Mouse (Mus musculus) intestine, embryonic 14.5 days (tissue): Measurements from ENCODE around the gene Sbk2. TPM values are rescaled to one million over a fixed set of nuclear protein-coding genes. Genes with fewer than 3 reads are reported as not detected.
"Not testable (repeated sequence)": the region's sequence is repeated elsewhere in the genome, so short reads cannot be mapped to it uniquely, and the experiment has no call there.

Experiments
- ATAC-seq: fragments of 200-750 bp; cut with Nextera tagmentation; replicated peaks from 2 replicates; pipeline ENCODE4 v1.8.0; 2017; ENCODE audit warnings: low read depth, moderate number of reproducible peaks, moderate TSS enrichment, moderate library complexity; ENCODE audit not compliant: low FRiP score, low TSS enrichment
- DNase-seq: peaks from one replicate; pipeline ENCODE4 v3.0.0-alpha.2; 2018; ENCODE audit warnings: low spot score
- H3K27ac ChIP-seq: fragments of 300-500 bp; sonication (generic); 2 replicates; pipeline ENCODE4 v1.5.1; 2014; ENCODE audit warnings: low read depth, mild to moderate bottlenecking, control low read depth
- H3K27me3 ChIP-seq: fragments of 300-500 bp; sonication (generic); replicated peaks from 2 replicates; pipeline ENCODE4 v1.6.1; 2014; ENCODE audit warnings: low read length, control low read depth; ENCODE audit not compliant: control insufficient read depth, insufficient read depth
- H3K36me3 ChIP-seq: fragments of 300-500 bp; sonication (generic); 2 replicates; pipeline ENCODE4 v1.6.1; 2014; ENCODE audit warnings: low read length, control low read depth; ENCODE audit not compliant: control insufficient read depth, insufficient read depth
- H3K4me1 ChIP-seq: fragments of 300-500 bp; sonication (generic); replicated peaks from 2 replicates; pipeline ENCODE4 v1.6.1; 2014; ENCODE audit warnings: low read length, control low read depth, mixed read lengths; ENCODE audit not compliant: control insufficient read depth, insufficient read depth
- H3K4me2 ChIP-seq: fragments of 300-500 bp; sonication (generic); 2 replicates; pipeline ENCODE4 v1.6.1; 2014; ENCODE audit warnings: low read length
- H3K4me3 ChIP-seq: fragments of 300-500 bp; sonication (generic); 2 replicates; pipeline ENCODE4 v1.5.1; 2014; ENCODE audit warnings: low read depth, low read length, control low read depth, mixed read lengths
- H3K9ac ChIP-seq: fragments of 300-500 bp; sonication (generic); 2 replicates; pipeline ENCODE4 v1.6.1; 2014; ENCODE audit warnings: mild to moderate bottlenecking, low read length
- H3K9me3 ChIP-seq: fragments of 300-500 bp; sonication (generic); 2 replicates; pipeline ENCODE4 v1.6.1; 2016; ENCODE audit warnings: low read length, control low read depth; ENCODE audit not compliant: control insufficient read depth
- WGBS: fragments of 180-500 bp; shearing (Covaris S2); extraction: QIAGEN DNeasy Blood & Tissue Kit; methylation state at CpG from one replicate; pipeline ENCODE4 v1.1.7; 2014; 5-methylcytosine and 5-hydroxymethylcytosine counted together
- polyA plus RNA-seq: library from polyadenylated mRNA; unstranded; fragments of >200 nt; fragmentation: Nextera tagmentation; extraction: Ambion mirVana; gene quantifications from 2 replicates; pipeline ENCODE4 v1.2.1, GENCODE M21; 2014

Gene Sbk2
- 0.23 and 0.26 TPM in 2 replicates for polyA plus RNA-seq

DNA sequence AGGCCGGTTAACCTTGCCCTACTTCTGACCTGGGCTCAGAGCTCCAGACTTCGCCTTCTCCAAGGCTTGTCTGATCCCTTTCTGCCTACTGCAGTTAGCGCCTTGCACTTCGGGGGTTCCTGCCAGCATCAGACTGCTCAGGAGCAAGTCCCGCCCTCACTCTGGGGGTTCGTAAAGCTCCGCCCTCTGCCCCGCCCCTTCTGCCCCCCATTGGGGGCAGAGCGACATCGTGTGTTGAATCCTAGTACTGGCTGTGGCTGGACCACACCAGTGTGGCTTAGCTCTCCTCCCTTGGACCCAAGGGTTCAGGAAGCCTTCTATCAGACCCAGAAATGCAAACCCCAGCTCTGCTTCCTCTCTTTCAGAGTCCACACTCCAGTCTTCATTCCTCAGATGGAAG lies at the start of gene Sbk2:
Gene Sbk2 (minus strand): TSS at position 135 of the 400 bp plus-strand sequence.
- ATAC-seq (peak; percentile 81), DNase-seq (peak; percentile 86)
- Histone ChIP-seq H3K27me3 (0 out of 2 replicates have a peak, but pooled peaks cover 4% of the 10 kb centered on the region), H3K27ac (no peak within 1 kb of the TSS), H3K36me3 (no peaks in the 10 kb centered on the region), H3K4me3 (no peak within 1 kb of the TSS), H3K9me3 (no peaks in the 10 kb centered on the region), H3K9ac (no peak within 1 kb of the TSS), H3K4me1 (no peaks in the 10 kb centered on the region), H3K4me2 (peak within 1 kb of the TSS; percentile 29)
- 3% methylated on average over 10 of the region's 10 CpGs for WGBS

DNA sequence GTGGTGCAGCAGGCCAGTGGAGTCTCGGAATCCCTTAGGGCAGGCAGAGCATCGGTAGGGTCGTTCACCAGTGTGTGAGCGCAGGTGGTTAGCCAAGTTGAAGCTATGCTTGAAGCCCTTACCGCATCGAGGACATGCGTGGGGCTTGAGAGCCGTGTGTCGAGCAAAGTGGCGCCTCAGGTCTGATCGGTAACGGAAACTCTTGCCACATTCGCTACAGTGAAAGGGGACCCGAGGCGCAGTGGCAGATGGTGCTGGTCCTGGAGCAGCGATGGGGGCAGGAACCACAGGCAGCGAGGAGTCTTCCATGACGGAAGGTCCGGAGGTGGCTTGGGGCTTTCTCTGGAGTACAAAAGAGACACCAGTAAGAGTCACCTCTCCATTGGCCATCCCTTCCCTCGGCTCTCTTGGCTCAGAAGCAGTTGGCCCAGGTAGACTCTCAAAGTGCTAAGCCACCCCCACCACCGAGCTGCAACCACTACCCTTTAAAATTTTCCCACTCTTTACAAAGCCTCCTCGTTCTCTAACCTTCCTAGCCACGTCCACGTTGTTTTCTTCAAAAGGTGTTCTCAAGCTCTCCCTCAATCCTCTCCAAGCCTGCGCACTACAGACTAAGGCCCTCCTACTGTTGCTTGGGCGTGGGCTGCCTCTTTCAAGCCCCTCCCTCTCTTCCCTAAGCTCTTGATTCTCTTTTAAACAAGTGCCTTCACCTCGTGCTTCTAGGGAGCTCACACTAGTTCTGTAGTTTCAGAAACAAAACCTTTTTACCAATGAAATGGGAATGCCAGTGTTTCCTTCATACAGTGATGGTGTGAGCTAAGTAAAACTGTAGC lies 48.7 kb upstream of the Sbk2 start:
- DNase-seq (no peak), ATAC-seq (no peak)
- Histone ChIP-seq H3K27me3 (no peaks in the 10 kb centered on the region), H3K9ac (no peak overlapping the region), H3K4me2 (peak overlapping the region; percentile 50), H3K4me3 (peak overlapping the region; percentile 64; the same call in 1 of the 2 replicates), H3K4me1 (peaks cover 6% of the 10 kb centered on the region; the same call in 1 of the 2 replicates), H3K36me3 (peaks cover 51% of the 10 kb centered on the region), H3K9me3 (peaks cover 2% of the 10 kb centered on the region), H3K27ac (no peak overlapping the region)
- 90% methylated on average over 27 of the region's 27 CpGs for WGBS

DNA sequence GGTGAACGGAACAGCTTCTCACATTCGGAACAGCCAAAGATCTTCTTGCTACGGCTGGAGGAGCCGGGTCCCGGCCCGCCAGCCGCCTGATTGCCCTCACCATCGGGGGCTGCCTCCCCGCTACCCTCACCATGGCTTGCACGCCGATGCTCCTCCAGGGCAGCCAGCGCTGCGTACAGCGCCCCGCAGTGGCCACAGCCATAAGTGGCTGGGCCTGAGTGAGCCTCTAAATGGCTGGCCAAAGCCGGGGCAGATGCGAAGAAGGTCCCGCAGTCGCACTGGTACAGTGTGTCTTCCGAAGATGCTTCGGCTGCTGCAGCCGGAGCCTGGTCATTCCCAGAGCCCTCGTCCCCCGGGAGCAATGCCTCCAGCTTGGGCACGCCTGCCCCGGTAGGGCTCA lies 44.0 kb upstream of the Sbk2 start:
- no peaks in the 10 kb centered on the region; the same call in 1 of the 2 replicates for H3K9me3 ChIP-seq
- H3K4me2 ChIP-seq, result no peak overlapping the region
- no peak overlapping the region for H3K4me3 ChIP-seq
- 94% methylated on average over 25 of the region's 26 CpGs for WGBS
- no peaks in the 10 kb centered on the region for H3K4me1 ChIP-seq
- no peaks in the 10 kb centered on the region for H3K27me3 ChIP-seq
- H3K9ac ChIP-seq, result no peak overlapping the region
- no peak overlapping the region for H3K27ac ChIP-seq
- ATAC-seq (no peak), DNase-seq (no peak)
- H3K36me3 ChIP-seq, result peaks cover 63% of the 10 kb centered on the region

DNA sequence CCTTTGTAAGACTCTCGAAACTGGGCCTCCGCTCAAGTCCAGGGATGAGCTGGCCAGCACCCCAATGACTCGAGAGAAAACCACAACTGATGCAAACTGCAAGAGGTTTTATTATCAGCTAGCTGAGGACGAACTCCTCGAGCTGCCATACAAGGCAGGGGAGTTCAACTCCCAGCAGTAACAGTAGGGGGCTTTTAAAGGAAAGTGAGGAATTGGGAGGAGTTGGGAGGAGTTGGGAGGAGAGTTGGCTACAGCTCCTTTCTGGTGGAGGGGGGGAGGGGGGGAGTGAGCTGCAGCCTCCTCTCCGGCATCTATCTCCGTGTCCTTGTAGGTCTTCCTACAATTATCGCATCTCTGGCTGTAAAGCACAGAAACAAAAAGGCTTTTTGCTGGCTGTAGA lies 38.7 kb upstream of the Sbk2 start:
- H3K36me3 ChIP-seq, result peaks cover 13% of the 10 kb centered on the region
- not testable (repeated sequence) for DNase-seq, H3K4me1 ChIP-seq, H3K9ac ChIP-seq, H3K4me2 ChIP-seq, H3K27ac ChIP-seq, H3K4me3 ChIP-seq, H3K9me3 ChIP-seq, ATAC-seq, H3K27me3 ChIP-seq
- 75% methylated on average over 8 of the region's 8 CpGs for WGBS

DNA sequence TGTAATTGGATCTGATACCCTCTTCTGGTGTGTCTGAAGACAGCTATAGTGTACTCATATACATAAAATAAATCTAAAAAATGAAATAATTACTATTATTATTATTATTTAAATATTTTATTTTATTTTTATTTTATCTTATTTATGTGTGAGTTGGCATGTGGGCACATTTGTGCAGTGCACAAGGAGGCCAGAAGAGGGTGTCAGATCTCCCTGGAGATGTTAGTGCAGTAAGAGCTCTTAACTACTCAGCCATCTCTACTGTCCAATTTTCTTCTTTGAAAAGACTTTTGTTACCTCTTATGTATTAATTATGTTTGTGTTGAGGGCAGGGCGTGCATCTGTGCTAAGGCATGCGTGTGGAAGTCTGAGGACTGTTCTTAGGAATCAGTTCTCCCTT lies 35.7 kb upstream of the Sbk2 start:
- no peaks in the 10 kb centered on the region for H3K9me3 ChIP-seq
- 60% methylated on average over 2 of the region's 2 CpGs for WGBS
- no peaks in the 10 kb centered on the region for H3K27me3 ChIP-seq
- no peak overlapping the region for H3K4me3 ChIP-seq
- no peak for DNase-seq
- no peaks in the 10 kb centered on the region for H3K36me3 ChIP-seq
- peaks cover 7% of the 10 kb centered on the region for H3K4me1 ChIP-seq
- H3K27ac ChIP-seq, result no peak overlapping the region
- H3K9ac ChIP-seq, result no peak overlapping the region
- ATAC-seq, result no peak
- no peak overlapping the region for H3K4me2 ChIP-seq

DNA sequence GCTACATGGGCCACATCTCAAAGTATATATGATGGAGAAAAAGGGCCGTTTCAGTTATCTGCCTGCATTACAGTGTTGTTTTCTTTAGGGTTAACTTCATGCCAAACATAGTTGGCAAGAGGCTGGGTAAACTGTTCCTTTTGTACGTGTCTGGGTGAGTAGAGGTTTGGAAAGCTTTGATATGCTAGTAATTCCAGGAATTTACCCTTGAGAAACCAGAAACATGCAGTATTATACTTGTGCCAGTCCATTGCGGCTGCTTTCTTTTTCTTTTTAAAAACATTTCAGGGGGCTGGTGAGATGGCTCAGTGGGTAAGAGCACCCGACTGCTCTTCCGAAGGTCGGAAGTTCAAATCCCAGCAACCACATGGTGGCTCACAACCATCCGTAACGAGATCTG lies 32.7 kb upstream of the Sbk2 start:
- H3K4me2 ChIP-seq, result peak overlapping the region; percentile 82
- H3K4me3 ChIP-seq, result peak overlapping the region; percentile 55; the same call in 1 of the 2 replicates
- H3K9me3 ChIP-seq, result peaks cover 11% of the 10 kb centered on the region; the same call in 1 of the 2 replicates
- H3K9ac ChIP-seq, result no peak overlapping the region
- no peak for ATAC-seq
- H3K27me3 ChIP-seq, result no peaks in the 10 kb centered on the region; the same call in 1 of the 2 replicates
- DNase-seq, result no peak
- WGBS, result 59% methylated on average over 6 of the region's 8 CpGs
- peaks cover 11% of the 10 kb centered on the region for H3K4me1 ChIP-seq
- peaks cover 20% of the 10 kb centered on the region for H3K36me3 ChIP-seq
- H3K27ac ChIP-seq, result no peak overlapping the region

DNA sequence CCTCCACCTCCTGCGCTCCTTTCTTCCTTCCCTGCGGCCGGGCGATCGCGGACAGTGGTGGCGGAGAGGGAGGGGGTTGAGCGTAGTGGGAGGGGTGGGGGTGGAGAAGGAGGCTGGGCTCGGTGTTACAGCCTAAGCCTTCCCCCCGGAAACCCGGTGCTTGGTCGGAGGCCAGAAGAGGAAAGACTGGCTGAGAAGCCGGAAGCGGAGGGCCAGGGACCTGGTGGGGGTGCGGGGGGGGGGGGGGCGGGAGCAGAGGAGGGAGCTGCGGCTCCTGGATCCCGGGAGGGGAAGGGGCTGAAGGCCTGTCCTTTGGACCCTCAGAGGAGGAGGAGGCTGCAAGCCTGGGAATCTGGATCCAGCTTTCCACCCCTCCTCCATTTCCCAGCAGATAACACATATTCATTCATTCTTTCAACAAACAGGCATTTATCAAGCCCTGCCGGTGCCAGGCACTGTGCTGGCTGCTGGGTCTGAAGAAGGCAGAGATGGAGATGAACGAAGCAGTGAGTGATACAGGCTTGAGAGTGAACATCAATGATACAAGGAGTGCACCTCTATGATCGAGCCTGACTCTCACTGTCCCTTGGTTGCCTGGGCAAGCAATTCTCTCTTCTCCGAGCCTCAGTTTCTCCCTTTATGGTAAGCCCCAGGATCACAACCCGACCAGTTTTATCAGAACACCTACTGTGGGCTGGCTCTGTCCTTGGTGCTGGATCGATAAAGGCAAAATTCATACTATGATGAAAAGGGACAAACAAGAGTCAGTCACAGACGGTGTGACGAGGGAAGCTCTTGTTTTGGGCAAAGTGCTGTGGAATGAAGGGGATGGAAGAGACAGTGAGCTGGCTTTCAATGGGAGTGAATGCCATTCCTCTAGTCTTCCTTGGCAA lies 32.0 kb upstream of the Sbk2 start, which contains the start of gene Zfp579:
Gene Zfp579 (minus strand): TSS at position 156 of the 893 bp plus-strand sequence.
- peak within 1 kb of the TSS; percentile 82 for H3K4me2 ChIP-seq
- H3K9ac ChIP-seq, result peak within 1 kb of the TSS; percentile 55
- ATAC-seq (peak; percentile 89), DNase-seq (peak; percentile 97)
- no peaks in the 10 kb centered on the region; the same call in 1 of the 2 replicates for H3K27me3 ChIP-seq
- H3K36me3 ChIP-seq, result peaks cover 20% of the 10 kb centered on the region
- WGBS, result 6% methylated on average over 21 of the region's 26 CpGs
- peaks cover 11% of the 10 kb centered on the region; the same call in 1 of the 2 replicates for H3K9me3 ChIP-seq
- H3K4me1 ChIP-seq, result peaks cover 11% of the 10 kb centered on the region
- H3K27ac ChIP-seq, result peak within 1 kb of the TSS; percentile 57; the same call in 1 of the 2 replicates
- peak within 1 kb of the TSS; percentile 55 for H3K4me3 ChIP-seq

DNA sequence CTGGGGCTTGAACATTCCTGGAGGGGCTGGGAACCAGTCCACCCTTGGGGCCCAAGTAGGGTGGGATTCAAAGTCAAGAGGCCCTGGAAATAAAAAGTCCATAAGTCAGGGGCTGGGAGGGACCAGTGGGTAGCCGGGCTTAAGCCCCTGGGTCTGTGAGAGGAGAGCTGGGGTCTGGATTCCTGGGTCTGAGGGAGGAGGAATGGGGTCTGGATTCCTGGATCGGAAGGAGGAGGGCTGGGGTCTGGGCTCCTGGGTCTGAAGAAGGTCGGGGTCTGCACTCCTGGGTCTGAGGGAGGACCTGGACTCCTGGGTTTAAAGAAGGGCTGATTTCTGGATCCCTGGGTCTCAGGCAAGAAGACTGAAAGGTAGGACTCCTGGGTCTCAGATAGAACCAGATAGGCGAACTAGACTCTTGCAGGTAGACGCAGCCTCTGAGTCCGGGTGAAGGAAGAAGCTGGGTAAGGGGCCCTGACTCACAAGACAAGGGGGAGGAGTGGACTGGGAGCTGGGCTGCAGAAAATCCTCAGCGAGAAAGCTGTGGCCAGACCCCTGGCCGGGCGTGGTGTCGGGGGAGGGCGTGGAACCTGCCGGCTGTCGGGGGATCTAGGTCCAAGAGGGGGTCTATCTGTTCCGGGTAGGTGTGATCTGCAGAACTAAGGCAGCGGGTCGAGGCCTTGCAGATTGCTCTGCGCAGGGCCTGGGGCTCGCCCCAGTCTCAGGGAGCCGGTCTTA lies 31.2 kb upstream of the Sbk2 start:
- ATAC-seq, result peak; percentile 7
- 5% methylated on average over 19 of the region's 19 CpGs for WGBS

More for the DNA sequence above, 31.2 kb upstream of the Sbk2 start:
- no peak overlapping the region for H3K27ac ChIP-seq
- DNase-seq, result peak; percentile 60
- H3K9ac ChIP-seq, result peak overlapping the region; percentile 55
- peak overlapping the region; percentile 55 for H3K4me3 ChIP-seq
- H3K4me2 ChIP-seq, result peak overlapping the region; percentile 82
- no peaks in the 10 kb centered on the region; the same call in 1 of the 2 replicates for H3K27me3 ChIP-seq
- H3K36me3 ChIP-seq, result peaks cover 20% of the 10 kb centered on the region
- peaks cover 11% of the 10 kb centered on the region for H3K4me1 ChIP-seq
- H3K9me3 ChIP-seq, result peaks cover 11% of the 10 kb centered on the region; the same call in 1 of the 2 replicates
